Mouse (Mus musculus) heart, embryonic 16.5 days (tissue): ENCODE measurements around the gene Smad6. TPM values are rescaled to one million over a fixed set of nuclear protein-coding genes. Genes with fewer than 3 reads are reported as not detected.

Source experiments
- ATAC-seq: fragments of 200-750 bp; cut with Nextera tagmentation; replicated peaks from 2 replicates; pipeline ENCODE4 v1.8.0; 2017; ENCODE audit warnings: moderate number of reproducible peaks; ENCODE audit not compliant: insufficient read depth, low FRiP score; ENCODE audit errors: extremely low read depth
- H3K27ac ChIP-seq: fragments of 300-500 bp; sonication (generic); 2 replicates; pipeline ENCODE4 v1.5.1; 2014; ENCODE audit warnings: mild to moderate bottlenecking, low read length, control low read depth, moderate library complexity
- H3K27me3 ChIP-seq: fragments of 300-500 bp; sonication (generic); 2 replicates; pipeline ENCODE4 v1.6.1; 2014; ENCODE audit warnings: low read length, mixed read lengths; ENCODE audit not compliant: control insufficient read depth, insufficient read depth
- H3K36me3 ChIP-seq: fragments of 300-500 bp; sonication (generic); 2 replicates; pipeline ENCODE4 v1.6.1; 2014; ENCODE audit not compliant: control insufficient read depth, insufficient read depth
- H3K4me1 ChIP-seq: fragments of 300-500 bp; sonication (generic); 2 replicates; pipeline ENCODE4 v1.6.1; 2014; ENCODE audit warnings: low read length, mixed read lengths; ENCODE audit not compliant: control insufficient read depth, insufficient read depth
- H3K4me2 ChIP-seq: fragments of 300-500 bp; sonication (generic); 2 replicates; pipeline ENCODE4 v1.6.1; 2014; ENCODE audit warnings: low read depth, mild to moderate bottlenecking, control low read depth, low read length
- H3K4me3 ChIP-seq: fragments of 300-500 bp; sonication (generic); 2 replicates; pipeline ENCODE4 v1.5.1; 2014; ENCODE audit warnings: mild to moderate bottlenecking, control low read depth, low read length
- H3K9ac ChIP-seq: fragments of 300-500 bp; sonication (generic); 2 replicates; pipeline ENCODE4 v1.6.1; 2014; ENCODE audit warnings: low read length, control low read depth
- H3K9me3 ChIP-seq: fragments of 300-500 bp; sonication (generic); replicated peaks from 2 replicates; pipeline ENCODE4 v1.6.1; 2016; ENCODE audit warnings: low read length; ENCODE audit not compliant: control insufficient read depth
- WGBS: fragments of 180-500 bp; shearing (Covaris S2); extraction: QIAGEN DNeasy Blood & Tissue Kit; methylation state at CpG from one replicate; pipeline ENCODE4 v1.1.7; 2014; 5-methylcytosine and 5-hydroxymethylcytosine counted together
- polyA plus RNA-seq: library from polyadenylated mRNA; unstranded; fragments of >200 nt; fragmentation: Nextera tagmentation; extraction: Ambion mirVana; gene quantifications from 2 replicates; pipeline ENCODE4 v1.2.1, GENCODE M21; 2015

Smad6 gene
- polyA plus RNA-seq, 1 experiment from 2014 or later: 12.8 TPM

- Histone ChIP-seq H3K27me3 (no peaks in the 10 kb centered on the region), H3K36me3 (peaks cover 15% of the 10 kb centered on the region), H3K27ac (peak overlapping the region; percentile 99), H3K4me3 (peak overlapping the region; percentile 75), H3K9me3 (peaks cover 2% of the 10 kb centered on the region), H3K4me2 (peak overlapping the region; percentile 99), H3K9ac (peak overlapping the region; percentile 98), H3K4me1 (peaks cover 42% of the 10 kb centered on the region)
- 3% methylated on average over 25 of the region's 25 CpGs for WGBS
- no peak for ATAC-seq
These were observed 5.0 kb downstream of the Smad6 start for GRCm38 (mm10) chr9:64016648-64017400.

- no peak for ATAC-seq
- no peaks in the 10 kb centered on the region for H3K27me3 ChIP-seq
- peak overlapping the region; percentile 8; the same call in 1 of the 2 replicates for H3K9ac ChIP-seq
- WGBS: 46% methylated on average over 7 of the region's 7 CpGs
- H3K27ac ChIP-seq: peak overlapping the region; percentile 99
- peak overlapping the region; percentile 75 for H3K4me3 ChIP-seq
- peaks cover 42% of the 10 kb centered on the region for H3K4me1 ChIP-seq
- peaks cover 22% of the 10 kb centered on the region for H3K36me3 ChIP-seq
- H3K4me2 ChIP-seq: peak overlapping the region; percentile 99
- H3K9me3 ChIP-seq: peaks cover 9% of the 10 kb centered on the region
These were observed 5.8 kb downstream of the Smad6 start for GRCm38 (mm10) chr9:64016092-64016491.

- peaks cover 42% of the 10 kb centered on the region for H3K4me1 ChIP-seq
- H3K4me2 ChIP-seq: peak overlapping the region; percentile 12
- peaks cover 30% of the 10 kb centered on the region for H3K36me3 ChIP-seq
- peak overlapping the region; percentile 25; the same call in 1 of the 2 replicates for H3K27ac ChIP-seq
- peaks cover 9% of the 10 kb centered on the region for H3K9me3 ChIP-seq
- peak overlapping the region; percentile 42 for H3K9ac ChIP-seq
- H3K4me3 ChIP-seq: no peak overlapping the region; the same call in 1 of the 2 replicates
- no peak for ATAC-seq
- no peaks in the 10 kb centered on the region for H3K27me3 ChIP-seq
- 66% methylated on average over 6 of the region's 6 CpGs for WGBS
These were observed 7.1 kb downstream of the Smad6 start for GRCm38 (mm10) chr9:64014801-64015200.

- H3K4me1 ChIP-seq: peaks cover 20% of the 10 kb centered on the region
- no peak overlapping the region for H3K9ac ChIP-seq
- H3K27me3 ChIP-seq: no peaks in the 10 kb centered on the region
- no peak overlapping the region for H3K4me2 ChIP-seq
- no peak overlapping the region for H3K27ac ChIP-seq
- no peak overlapping the region for H3K4me3 ChIP-seq
- no peak for ATAC-seq
- peaks cover 34% of the 10 kb centered on the region for H3K36me3 ChIP-seq
- 100% methylated on average over 1 of the region's 1 CpGs for WGBS
- peaks cover 9% of the 10 kb centered on the region for H3K9me3 ChIP-seq
These were observed 10.5 kb downstream of the Smad6 start for GRCm38 (mm10) chr9:64011356-64011755.

GRCm38 (mm10) chr9:64002981-64003380 lies 18.9 kb downstream of the Smad6 start:
- Histone ChIP-seq H3K36me3 (peaks cover 18% of the 10 kb centered on the region), H3K27me3 (no peaks in the 10 kb centered on the region), H3K9me3 (no peaks in the 10 kb centered on the region), H3K27ac (no peak overlapping the region), H3K4me2 (no peak overlapping the region), H3K4me3 (no peak overlapping the region), H3K9ac (no peak overlapping the region), H3K4me1 (peaks cover 28% of the 10 kb centered on the region)
- ATAC-seq: no peak
- WGBS: 79% methylated on average over 7 of the region's 7 CpGs

- H3K27ac ChIP-seq: no peak overlapping the region
- H3K9me3 ChIP-seq: no peaks in the 10 kb centered on the region
- no peaks in the 10 kb centered on the region for H3K27me3 ChIP-seq
- peaks cover 16% of the 10 kb centered on the region for H3K36me3 ChIP-seq
- 61% methylated on average over 7 of the region's 7 CpGs for WGBS
- H3K4me1 ChIP-seq: peaks cover 27% of the 10 kb centered on the region
- ATAC-seq: no peak
- no peak overlapping the region for H3K4me2 ChIP-seq
- H3K4me3 ChIP-seq: no peak overlapping the region
- no peak overlapping the region for H3K9ac ChIP-seq
These were observed 20.8 kb downstream of the Smad6 start for GRCm38 (mm10) chr9:64001081-64001480.

- WGBS: 77% methylated on average over 5 of the region's 5 CpGs
- no peak overlapping the region for H3K4me2 ChIP-seq
- H3K9me3 ChIP-seq: no peaks in the 10 kb centered on the region
- H3K9ac ChIP-seq: no peak overlapping the region
- no peak overlapping the region for H3K4me3 ChIP-seq
- no peak for ATAC-seq
- H3K36me3 ChIP-seq: peaks cover 18% of the 10 kb centered on the region
- H3K27ac ChIP-seq: no peak overlapping the region
- H3K27me3 ChIP-seq: no peaks in the 10 kb centered on the region
- peaks cover 26% of the 10 kb centered on the region for H3K4me1 ChIP-seq
These were observed 21.8 kb downstream of the Smad6 start for GRCm38 (mm10) chr9:64000085-64000484.

GRCm38 (mm10) chr9:63999194-63999593 lies 22.7 kb downstream of the Smad6 start:
- no peak overlapping the region for H3K4me2 ChIP-seq
- no peak overlapping the region for H3K27ac ChIP-seq
- peaks cover 16% of the 10 kb centered on the region; the same call in 1 of the 2 replicates for H3K36me3 ChIP-seq
- H3K9ac ChIP-seq: no peak overlapping the region
- no peaks in the 10 kb centered on the region for H3K9me3 ChIP-seq
- ATAC-seq: no peak
- H3K27me3 ChIP-seq: no peaks in the 10 kb centered on the region
- H3K4me3 ChIP-seq: no peak overlapping the region
- peaks cover 26% of the 10 kb centered on the region for H3K4me1 ChIP-seq
- 71% methylated on average over 9 of the region's 9 CpGs for WGBS

GRCm38 (mm10) chr9:63998026-63998425 lies 23.8 kb downstream of the Smad6 start:
- peaks cover 14% of the 10 kb centered on the region; the same call in 1 of the 2 replicates for H3K36me3 ChIP-seq
- 66% methylated on average over 14 of the region's 14 CpGs for WGBS

More at GRCm38 (mm10) chr9:63998026-63998425, 23.8 kb downstream of the Smad6 start:
- no peak overlapping the region for H3K4me3 ChIP-seq
- H3K4me1 ChIP-seq: peaks cover 31% of the 10 kb centered on the region
- no peak overlapping the region for H3K9ac ChIP-seq
- H3K4me2 ChIP-seq: no peak overlapping the region
- ATAC-seq: no peak
- H3K9me3 ChIP-seq: no peaks in the 10 kb centered on the region
- H3K27ac ChIP-seq: peak overlapping the region; percentile 39; the same call in 1 of the 2 replicates
- no peaks in the 10 kb centered on the region for H3K27me3 ChIP-seq
